Mouse (Mus musculus) kidney, adult 11 months (tissue): ENCODE results near the gene Pcdh7.
"Not testable (repeated sequence)": the region's sequence is repeated elsewhere in the genome, so short reads cannot be mapped to it uniquely, and the experiment has no call there.

Source experiments
- DNase-seq: peaks from one replicate; pipeline ENCODE4 v3.0.0; 2022

Pcdh7 gene

GRCm38 (mm10) chr5:58174335-58174734 is 456.6 kb downstream of the Pcdh7 start:
- not testable (repeated sequence) for DNase-seq

DNA sequence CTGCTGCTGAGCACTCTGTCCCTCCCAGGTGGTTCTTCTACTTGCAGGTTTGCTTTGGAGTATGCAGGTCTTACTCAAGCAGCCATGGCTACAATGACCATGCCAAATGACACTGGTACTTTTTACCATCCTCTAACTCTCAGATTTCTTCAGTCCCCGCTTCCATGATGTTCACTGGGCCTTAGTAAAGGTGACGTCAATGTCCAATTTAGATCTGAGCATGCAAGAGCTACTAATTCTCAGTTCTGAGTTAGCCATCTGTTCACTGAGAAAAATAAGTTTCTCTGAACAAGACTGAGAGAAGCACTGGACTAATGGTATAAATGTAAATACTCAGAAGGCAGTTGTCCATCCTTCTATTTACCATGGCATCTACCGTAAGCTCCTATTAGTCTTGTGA is 457.8 kb downstream of the Pcdh7 start:
- no peak for DNase-seq
